Mouse (Mus musculus) ES-E14 (cell line): ENCODE results near the gene Rhag.

Experiments
- CHD2 ChIP-seq: IDR thresholded peaks from 2 replicates; pipeline ENCODE4 v1.6.1; 2014; ENCODE audit warnings: mild to moderate bottlenecking, low read depth, low read length, inconsistent platforms
- HCFC1 ChIP-seq: IDR thresholded peaks from 2 replicates; pipeline ENCODE4 v1.6.1; 2012; ENCODE audit warnings: low read length, inconsistent platforms, borderline replicate concordance; ENCODE audit not compliant: insufficient read depth
- MAFK ChIP-seq: IDR thresholded peaks from 2 replicates; pipeline ENCODE4 v1.6.1; 2014; ENCODE audit warnings: mild to moderate bottlenecking, low read depth, low read length, inconsistent platforms; ENCODE audit not compliant: insufficient read depth
- ZC3H11A ChIP-seq: IDR thresholded peaks from 2 replicates; pipeline ENCODE4 v1.6.1; 2012; ENCODE audit warnings: low read depth, mild to moderate bottlenecking, inconsistent platforms, low read length, borderline replicate concordance
- ZNF384 ChIP-seq: IDR thresholded peaks from 2 replicates; pipeline ENCODE4 v1.6.1; 2012; ENCODE audit warnings: low read depth, low read length, inconsistent platforms

GRCm38 (mm10) chr17:40872626-40873025 is 61.7 kb downstream of the Rhag start:
- TF ChIP-seq HCFC1, result no peak
- TF ChIP-seq CHD2, result no peak
- TF ChIP-seq ZNF384, result no peak
- no peak for TF ChIP-seq ZC3H11A
- no peak for TF ChIP-seq MAFK
